Mouse (Mus musculus) heart, adult 9 months (tissue): ENCODE data around the gene Ifna1.
"Not testable (repeated sequence)": the region's sequence is repeated elsewhere in the genome, so short reads cannot be mapped to it uniquely, and the experiment has no call there.

Experiments used
- DNase-seq, 2 experiments: peaks; one replicate each; pipeline ENCODE4 v3.0.0; 2022; ENCODE audit warnings: low spot score in 2 of 2

Ifna1 gene

GRCm38 (mm10) chr4:88849698-88850097 lies at the start of gene Ifna1:
Gene Ifna1 (plus strand): TSS chr4:88850087.
- no peak for DNase-seq

DNA sequence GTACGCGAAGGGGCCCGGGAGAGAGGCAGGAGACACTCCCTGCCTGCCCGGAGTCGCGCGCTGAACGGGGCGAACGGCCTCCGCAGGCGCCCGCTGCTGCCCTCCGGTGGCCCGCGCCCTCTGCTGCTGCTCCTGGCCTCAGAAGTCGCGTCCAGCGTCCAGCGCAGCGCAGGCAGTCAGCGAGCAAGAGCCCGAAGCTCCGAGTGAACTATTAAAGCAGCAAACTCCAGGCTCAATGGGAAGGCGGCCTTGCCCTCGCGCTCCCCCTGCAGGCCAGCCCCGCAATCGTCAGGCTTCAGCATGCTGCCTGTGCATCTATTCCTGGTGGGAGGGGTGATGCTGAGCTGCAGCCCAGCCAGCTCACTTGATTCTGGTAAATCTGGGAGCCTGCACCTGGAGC lies 46.9 kb upstream of the Ifna1 start, which contains the start of gene Gm13287:
Gene Gm13287 (plus strand): TSS at position 301 of the 400 bp plus-strand sequence.
- DNase-seq: not testable (repeated sequence)

DNA sequence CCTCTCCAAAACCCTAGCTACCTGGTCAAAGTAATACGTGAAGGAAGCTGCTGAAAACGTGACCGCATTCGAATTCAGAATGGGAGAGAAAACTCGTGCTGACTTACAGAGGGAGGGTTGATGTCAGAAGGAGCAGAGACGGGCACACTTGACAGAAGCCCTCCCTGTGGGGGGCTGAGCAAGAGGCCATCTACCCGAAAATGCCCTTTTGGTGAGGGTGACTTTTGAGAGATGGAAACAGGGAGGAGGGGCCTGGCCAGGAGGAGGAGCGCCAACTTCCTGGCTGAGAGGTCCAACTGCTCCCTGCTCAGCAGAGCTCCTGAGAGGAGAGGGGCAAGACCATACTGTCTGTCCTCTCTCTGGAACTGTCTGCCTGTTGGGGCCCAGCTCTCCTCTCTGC lies 44.7 kb upstream of the Ifna1 start, which contains the start of gene Gm13288:
Gene Gm13288 (plus strand): TSS at position 301 of the 400 bp plus-strand sequence.
- not testable (repeated sequence) for DNase-seq

GRCm38 (mm10) chr4:88805761-88806160 lies 44.1 kb upstream of the Ifna1 start:
- peak; percentile 34 to 35 for DNase-seq

DNA sequence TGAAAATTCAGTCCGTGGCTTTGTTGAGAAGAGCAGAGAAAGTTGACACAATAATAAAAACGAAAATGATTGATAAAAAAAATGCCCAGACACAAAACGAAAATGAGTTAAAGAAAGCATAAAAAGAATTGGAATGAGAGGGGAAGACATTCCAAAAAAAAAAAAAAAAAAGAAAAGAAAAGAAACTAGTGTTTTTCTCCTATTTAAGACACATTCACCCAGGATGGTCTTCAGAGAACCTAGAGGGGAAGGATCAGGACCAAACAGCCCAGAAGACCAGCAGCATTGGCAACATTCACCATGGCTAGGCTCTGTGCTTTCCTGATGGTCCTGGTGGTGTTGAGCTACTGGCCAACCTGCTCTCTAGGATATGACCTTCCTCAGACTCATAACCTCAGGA lies 34.0 kb upstream of the Ifna1 start, which contains the start of gene Ifna7:
Gene Ifna7 (plus strand): TSS at position 301 of the 400 bp plus-strand sequence.
- DNase-seq: no peak

DNA sequence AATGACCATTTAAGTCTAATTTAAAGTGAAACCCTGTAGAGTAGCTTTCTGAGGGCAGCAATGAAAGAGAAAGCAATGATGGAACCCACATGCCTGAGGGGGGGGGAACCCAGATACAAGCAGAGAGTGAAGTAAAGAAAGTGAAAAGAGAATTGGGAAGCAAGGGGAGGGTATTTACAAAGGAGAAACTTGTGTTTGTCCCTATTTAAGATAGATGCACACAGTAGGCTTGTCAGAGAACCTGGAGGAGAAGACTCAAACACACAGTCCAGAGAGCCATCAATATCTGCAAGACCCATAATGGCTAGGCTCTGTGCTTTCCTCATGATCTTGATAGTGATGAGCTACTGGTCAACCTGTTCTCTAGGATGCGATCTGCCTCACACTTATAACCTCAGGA lies 30.2 kb upstream of the Ifna1 start, which contains the start of gene Ifna11:
Gene Ifna11 (plus strand): TSS at position 301 of the 400 bp plus-strand sequence.
- no peak for DNase-seq

DNA sequence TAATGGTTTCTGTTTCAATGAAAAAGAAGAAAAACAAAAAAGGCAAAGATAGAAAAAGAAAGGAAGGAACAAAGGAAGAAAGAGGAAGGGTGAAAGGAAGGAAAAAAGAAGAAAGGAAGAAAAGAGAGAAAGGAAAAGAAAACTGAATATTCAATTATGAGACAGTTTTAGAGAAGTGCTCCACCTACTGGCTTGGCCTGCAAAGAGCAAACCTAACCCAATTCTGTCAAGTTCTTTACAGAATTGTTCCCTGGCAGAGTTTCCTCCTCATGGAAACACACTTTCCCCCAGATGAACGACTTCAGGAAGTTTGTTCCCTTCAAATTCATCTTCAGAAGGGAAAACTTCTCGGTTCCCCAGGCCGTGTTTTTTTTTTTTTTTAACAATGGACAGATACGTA lies 26.9 kb upstream of the Ifna1 start:
- no peak for DNase-seq

DNA sequence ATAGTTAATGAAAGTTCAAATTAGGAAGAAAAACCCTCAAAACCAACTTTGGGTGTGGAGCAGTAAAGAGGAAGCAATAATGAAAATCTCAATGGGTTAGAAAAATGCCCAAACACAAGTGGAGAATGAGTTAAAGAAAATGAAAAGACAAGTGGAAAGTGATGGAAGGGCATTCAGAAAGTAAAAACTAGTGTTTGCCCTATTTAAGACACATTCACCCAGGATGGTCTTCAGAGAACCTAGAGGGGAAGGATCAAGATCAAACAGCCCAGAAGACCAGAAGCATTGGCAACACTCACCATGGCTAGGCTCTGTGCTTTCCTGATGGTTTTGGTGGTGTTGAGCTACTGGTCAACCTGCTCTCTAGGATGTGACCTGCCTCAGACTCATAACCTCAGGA lies 22.8 kb upstream of the Ifna1 start, which contains the start of gene Ifna6:
Gene Ifna6 (plus strand): TSS at position 301 of the 400 bp plus-strand sequence.
- DNase-seq: not testable (repeated sequence)

DNA sequence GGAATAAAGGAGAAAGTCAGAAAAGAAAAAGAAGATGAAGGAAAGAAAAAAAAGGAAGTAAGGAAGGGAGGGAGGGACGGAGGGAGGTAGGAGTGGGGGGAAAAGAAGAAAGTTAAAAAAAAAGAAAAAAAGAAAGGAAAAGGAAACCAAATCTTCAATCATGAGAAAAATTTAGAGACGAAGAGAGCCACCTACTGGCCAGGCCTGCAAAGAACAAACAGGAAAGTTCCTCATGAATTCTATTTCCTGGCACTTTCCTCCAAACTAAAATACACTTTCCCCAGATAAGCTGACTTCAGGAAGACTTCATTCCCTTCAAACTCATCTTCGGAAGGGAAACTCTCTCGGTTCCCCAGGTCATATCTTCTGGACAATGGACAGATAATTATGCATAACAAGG lies 19.4 kb upstream of the Ifna1 start:
- DNase-seq: no peak

DNA sequence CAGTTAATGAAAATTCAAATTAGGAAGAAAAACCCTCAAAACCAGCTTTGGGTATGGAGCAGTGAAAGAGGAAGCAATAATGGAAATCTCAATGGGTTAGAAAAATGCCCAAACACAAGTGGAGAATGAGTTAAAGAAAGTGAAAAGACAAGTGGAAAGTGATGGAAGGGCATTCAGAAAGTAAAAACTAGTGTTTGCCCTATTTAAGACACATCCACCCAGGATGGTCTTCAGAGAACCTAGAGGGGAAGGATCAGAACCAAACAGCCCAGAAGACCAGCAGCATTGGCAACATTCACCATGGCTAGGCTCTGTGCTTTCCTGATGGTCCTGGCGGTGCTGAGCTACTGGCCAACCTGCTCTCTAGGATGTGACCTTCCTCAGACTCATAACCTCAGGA lies 14.7 kb upstream of the Ifna1 start, which contains the start of gene Ifna5:
Gene Ifna5 (plus strand): TSS at position 301 of the 400 bp plus-strand sequence.
- DNase-seq: not testable (repeated sequence)

DNA sequence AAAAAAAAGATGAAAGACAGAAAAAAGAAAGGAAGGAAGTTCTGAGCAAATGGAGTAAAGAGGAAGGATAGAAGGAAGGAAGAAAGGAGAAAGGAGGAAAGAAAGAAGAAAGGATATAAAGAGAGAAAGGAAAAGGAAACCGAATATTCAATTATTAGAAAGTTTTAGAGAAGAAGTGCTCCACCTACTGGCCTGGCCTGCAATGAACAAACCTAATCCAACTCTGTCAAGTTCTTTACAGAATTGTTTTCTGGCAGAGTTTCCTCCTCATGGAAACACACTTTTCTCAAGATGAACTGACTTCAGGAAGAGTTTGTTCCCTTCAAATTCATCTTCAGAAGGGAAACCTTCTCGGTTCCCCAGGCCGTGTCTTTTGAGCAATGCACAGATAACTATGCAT lies 11.1 kb upstream of the Ifna1 start:
- no peak for DNase-seq

GRCm38 (mm10) chr4:88840058-88840457 lies 9.8 kb upstream of the Ifna1 start:
- no peak for DNase-seq

DNA sequence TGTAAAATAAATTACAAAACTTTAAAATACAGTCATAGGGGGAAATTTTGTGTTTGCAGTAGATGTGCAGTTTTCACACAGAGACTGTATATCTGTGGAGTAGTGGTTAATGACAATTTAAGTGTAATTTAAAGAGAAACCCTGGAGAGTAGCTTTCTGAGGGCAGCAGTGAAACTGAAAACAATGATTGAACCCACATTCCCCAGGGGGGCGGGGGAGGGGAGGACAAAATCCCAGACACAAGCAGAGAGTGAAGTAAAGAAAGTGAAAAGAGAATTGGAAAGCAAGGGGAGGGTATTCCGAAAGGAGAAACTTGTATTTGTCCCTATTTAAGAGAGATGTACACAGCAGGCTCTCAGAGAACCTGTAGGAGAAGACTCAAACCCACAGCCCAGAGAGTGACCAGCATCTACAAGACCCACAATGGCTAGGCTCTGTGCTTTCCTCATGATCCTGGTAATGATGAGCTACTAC lies 8.4 kb upstream of the Ifna1 start, which contains the start of gene Ifna4:
Gene Ifna4 (plus strand): TSS at position 424 of the 474 bp plus-strand sequence.
- no peak for DNase-seq

- DNase-seq: no peak
These were observed 4.6 kb upstream of the Ifna1 start for GRCm38 (mm10) chr4:88845334-88845733.

- DNase-seq: no peak
These were observed 1.3 kb downstream of the Ifna1 start for GRCm38 (mm10) chr4:88851026-88851763.

GRCm38 (mm10) chr4:88859214-88859613 lies 9.3 kb downstream of the Ifna1 start:
- no peak for DNase-seq

- no peak for DNase-seq
These were observed 13.4 kb downstream of the Ifna1 start for GRCm38 (mm10) chr4:88863309-88863708.

DNA sequence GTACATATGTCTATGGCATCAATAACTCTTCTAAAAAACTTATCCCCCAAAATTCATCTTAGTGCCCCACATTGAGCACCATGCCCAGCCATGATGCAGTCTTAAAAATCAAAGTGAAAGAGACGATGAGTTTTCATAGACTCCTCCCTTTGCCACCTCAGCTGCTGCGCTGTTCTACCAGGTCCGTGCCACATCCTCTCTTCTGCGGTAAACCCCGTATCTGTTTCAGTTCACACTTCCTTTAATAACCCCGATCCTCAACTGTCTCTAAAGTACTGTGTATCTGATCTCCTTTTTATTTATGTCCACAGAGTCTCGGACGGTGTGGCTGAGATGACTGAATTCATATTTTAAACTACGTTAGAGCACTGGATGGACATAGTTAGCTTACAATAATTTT lies 14.7 kb downstream of the Ifna1 start:
- peak in 1 of 2 experiments; percentile 16 for DNase-seq

DNA sequence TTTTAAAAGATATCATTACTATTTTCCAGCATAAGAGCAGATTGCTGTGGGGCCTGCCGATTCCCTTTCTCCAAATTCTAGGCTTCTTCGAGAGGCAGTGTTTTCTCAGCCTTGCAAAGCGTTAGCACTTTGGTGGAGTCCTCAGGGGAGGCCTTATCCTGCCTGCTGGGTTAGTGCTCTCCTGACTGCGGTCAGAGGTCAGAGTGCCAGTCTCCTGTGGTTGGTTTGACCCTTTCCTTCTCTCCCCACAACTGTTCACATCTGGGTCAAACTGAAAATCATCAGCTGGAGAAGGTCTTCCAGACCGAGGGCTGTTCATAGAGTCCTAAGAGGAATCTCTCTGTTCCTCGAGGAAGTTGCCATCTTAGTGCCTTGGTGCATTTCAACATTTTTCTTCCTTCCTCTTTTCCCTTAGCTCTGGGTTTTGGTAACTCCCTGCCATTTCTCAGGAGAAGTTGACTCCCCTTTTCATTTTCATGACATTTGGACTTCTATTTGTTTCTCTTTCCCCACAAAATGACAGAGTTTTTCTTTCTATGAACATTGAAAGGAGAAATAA lies 15.2 kb downstream of the Ifna1 start:
- no peak for DNase-seq

DNA sequence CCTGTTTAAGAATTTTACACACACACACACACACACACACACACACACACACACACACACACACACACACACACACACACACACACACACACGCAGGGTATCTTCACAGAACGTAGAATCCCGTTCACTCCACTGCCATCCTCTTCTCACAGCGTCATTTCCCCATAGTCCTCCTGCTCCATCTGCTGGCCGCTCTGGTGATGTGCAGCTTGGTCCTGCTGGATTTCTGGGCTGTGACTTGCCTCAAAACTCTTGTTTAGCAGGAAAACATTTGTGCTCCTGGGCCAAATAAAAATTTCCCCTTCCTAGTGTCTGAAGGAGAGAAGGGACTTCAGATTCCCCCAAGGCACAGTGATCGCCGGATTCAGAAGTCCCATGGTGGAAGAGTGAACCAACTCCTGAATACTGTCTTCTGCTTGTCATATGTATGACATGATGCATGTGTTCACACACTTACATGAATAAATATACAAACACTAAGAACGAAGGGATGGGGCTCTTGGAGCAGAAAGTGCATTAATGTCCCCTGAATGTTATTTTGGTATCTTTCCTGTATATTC lies 17.6 kb downstream of the Ifna1 start:
- peak; percentile 33 to 65 for DNase-seq

DNA sequence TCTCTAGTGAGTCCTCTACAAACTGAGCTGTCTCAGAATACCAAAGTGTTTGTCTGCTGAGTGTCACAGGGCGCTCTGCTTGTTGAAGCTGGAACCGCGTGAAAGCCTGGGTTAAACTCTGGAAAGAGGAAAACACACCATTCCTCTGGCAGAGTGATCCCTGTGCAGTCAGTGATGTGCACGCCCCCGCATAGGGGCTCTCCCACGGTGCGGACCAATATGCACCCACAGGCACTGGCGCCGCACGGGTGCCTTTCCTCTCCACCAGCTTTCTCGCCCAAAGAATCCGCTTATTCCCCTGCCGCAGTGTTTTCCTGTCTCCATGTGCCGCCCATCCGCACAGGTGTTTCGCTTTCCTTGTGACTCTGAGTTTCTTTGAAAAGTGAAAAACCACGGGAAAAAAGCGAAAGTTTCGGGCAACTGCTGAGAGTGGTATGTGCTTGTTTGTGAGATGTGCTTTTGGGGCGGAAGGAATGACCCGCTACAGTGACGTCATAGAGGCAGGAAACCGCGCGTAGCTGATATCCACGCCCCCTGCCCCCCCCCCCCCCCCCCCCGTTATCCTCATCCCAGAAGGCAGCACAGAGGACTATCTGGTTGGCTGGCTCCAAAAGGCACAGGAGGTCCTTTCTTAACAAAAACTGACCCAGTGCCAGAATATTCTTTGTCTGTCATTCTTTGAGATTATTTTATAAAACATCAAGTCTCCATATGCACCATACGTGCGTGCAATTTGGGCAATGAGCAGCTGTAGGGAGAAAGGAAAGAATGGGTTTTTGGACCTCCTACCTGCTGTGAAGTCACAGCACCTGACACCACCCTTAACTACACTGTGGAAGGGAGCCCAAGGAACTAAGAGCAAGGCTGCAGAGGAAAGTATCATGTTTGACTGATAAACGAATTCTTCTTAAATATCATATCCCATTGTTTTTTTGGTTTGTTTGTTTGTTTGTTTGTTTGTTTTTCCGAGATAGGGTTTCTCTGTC lies 18.3 kb downstream of the Ifna1 start:
- peak; percentile 16 to 38 for DNase-seq
